Mouse (Mus musculus) 416B (cell line): Measurements from ENCODE around the gene Iars2.

Source experiments
- DNase-seq: peaks from one replicate; pipeline ENCODE4 v3.0.0; 2011; ENCODE audit warnings: low read depth

Gene Iars2

GRCm38 (mm10) chr1:185328721-185329610 is at the start of gene Iars2:
Gene Iars2, minus strand, starts transcription at chr1:185329396.
- peak; percentile 89 for DNase-seq

DNA sequence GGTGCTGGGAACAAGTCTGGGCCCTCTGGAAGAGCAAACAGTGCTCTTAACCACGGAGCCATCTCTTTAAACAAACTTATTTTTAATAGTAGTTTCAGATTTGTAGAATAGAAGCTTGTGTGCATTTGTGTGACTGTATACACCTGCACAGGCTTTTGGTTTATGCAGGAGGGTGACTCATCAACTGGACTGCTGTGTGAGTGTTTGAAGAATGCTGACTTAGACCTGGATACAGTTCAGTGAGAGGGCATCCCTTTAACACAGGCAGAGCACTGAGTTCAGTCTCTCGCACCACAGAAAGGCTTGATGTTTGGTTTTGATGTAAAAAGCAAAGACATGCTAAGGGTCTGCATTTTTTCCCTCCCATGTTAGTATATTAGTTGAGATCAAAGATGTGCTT is 48.2 kb upstream of the Iars2 start:
- DNase-seq, result no peak

DNA sequence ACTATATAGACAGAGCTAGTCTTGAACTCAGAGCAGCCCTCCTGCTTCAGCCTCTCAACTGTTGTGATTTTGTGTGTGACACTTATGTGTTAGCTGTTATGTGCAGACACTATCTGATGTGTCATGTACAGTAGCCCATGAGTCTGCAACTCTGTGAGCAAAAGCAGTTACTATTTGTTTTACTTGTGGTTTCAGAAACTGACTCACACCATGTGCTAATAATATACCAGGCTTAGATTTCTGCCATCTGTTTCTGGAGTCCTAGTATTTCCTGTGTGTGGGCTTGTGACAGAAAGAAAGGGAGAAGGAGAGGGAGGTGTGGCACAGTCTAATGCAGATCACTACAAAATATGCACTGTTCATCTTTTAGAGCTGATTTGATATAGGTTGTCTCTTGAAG is 47.2 kb upstream of the Iars2 start:
- peak; percentile 94 for DNase-seq

DNA sequence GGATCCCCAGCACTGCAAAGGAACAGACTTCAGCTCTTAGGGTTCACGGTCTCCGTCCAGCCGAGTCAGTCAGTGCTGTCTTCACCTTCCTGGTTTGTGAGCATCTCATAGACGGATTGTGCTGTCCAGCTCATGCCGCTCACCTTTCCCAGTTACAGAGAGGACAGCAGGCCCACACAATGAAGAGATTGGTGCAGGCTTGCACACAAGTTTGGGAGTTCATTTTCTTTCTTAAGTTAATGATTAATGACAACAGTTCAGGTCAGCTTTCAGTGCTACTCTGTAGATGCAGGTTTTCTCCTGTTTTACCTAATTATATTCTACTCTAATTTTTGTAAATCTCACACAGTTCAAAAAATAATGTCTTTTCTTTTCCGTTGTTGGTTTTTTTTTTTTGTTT is 40.8 kb upstream of the Iars2 start:
- no peak for DNase-seq

- DNase-seq, result no peak
Observed at GRCm38 (mm10) chr1:185367383-185367782, 38.2 kb upstream of the Iars2 start.

DNA sequence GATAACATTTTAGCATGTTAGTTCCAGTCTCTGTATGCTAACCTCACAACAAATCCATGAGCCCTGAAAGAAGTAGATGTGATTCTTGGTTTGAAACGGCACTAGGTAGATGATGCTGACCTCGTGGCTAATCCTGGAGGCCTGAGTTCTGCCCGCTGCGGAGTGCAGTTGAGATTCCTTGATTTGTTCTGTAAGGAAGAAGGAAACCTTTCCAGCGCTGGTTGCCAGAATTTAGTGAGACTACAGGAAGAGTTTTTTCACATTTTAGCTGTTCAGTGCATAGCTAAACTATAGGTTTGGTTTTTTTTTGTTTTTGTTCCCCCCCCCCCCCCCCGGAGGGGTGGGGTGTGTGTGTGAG is 35.0 kb upstream of the Iars2 start:
- no peak for DNase-seq

- peak; percentile 88 for DNase-seq
Observed at GRCm38 (mm10) chr1:185363526-185364182, 34.5 kb upstream of the Iars2 start.

- peak; percentile 99 for DNase-seq
Observed at GRCm38 (mm10) chr1:185362677-185363520, 33.7 kb upstream of the Iars2 start, which contains the start of gene Eprs. Gene Eprs, plus strand, starts transcription at chr1:185363044.

DNA sequence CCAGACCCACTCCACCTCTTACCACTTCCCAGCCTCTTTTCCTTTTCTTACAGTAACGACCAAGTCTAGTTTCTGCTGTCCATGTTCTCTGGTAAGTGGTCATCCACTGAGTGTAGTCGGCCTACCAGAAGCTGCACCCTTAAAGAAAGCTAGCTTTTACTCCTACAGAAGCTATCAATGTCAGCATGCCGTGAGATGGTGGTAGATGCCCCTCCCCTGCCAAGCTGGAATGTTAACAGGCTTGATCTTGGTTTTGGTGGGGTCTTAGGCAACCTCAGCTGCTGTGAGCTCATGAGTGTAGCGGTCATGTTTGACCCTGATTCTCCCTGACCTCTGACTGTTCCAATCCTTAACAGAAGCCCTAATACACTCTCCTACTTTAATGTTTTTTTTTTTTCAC is 29.0 kb upstream of the Iars2 start:
- no peak for DNase-seq

DNA sequence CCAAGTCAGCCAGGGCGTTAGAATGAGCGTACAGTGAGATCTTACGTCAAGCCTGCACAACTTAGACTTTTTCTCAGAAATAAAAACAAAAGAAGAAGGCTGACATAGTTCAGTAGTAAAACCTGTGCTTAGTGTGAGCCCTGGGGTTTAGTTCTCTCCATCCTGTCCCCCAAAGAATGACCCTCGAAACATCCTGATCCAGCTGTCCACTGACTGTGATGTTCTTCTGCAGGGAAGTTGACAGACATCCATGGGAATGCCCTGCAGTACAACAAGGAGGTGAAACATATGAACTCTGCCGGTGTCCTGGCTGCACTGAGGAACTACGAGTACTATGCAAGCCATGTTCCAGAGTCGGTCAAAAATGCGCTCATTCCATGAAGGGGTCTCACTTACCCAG is 27.1 kb upstream of the Iars2 start:
- DNase-seq, result no peak

GRCm38 (mm10) chr1:185354731-185355130 is 25.5 kb upstream of the Iars2 start:
- no peak for DNase-seq

DNA sequence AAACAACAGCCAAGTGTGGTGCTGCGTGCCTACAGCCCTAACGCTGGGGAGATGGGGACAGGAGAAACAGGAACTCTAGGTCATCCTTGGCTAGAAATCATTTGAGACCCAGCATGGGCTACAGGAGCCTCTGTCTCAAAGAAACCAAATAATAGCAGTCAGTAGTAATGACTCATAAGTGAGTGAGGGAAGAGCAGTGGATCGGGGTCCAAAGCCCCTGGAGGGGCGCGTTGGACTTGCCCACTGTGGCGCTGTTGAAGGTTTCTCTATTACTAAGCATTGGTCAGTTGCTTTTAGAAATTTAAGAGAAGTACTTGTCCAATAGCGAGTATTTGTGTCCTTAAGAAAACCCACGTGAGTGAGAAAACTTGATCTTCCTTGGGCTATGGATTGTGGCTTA is 24.2 kb upstream of the Iars2 start:
- no peak for DNase-seq

DNA sequence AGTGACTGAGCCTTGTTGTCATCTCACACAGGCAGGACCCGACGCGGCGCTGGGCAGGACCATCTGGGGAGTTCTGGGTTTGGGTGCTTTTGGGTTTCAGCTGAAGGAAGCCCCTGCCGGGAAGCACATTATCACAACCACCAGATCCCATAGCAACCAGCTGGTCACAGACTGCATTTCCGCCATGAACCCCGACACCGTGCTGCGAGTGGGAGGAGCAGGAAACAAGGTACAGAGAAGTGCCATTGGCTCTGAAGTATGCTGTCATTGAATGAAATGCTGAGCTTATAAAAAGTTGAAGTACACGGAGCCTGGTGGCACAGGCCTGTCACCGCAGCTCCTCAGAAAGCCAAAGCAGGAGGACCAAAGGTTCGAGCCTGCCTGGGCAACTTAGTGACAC is 23.0 kb upstream of the Iars2 start:
- DNase-seq, result no peak

DNA sequence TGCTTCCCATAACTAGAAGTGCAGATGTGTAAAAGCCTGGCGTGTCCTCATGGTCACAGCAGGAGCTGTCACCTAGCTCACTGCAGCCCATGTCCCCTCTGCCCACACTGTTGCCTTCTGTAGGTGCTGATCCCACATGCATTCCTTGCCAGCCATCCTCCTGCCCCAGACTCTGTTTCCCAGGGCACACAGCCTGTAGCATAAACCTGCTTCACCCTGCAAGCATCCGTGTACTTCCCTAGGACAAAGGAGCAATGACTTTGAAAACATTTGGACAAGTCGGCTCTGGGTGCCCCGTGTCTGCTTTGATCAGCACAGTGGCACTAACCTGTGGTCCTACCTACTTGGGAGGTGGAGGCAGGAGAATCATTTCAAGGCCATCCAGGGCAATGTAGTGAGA is 21.4 kb upstream of the Iars2 start:
- no peak for DNase-seq

DNA sequence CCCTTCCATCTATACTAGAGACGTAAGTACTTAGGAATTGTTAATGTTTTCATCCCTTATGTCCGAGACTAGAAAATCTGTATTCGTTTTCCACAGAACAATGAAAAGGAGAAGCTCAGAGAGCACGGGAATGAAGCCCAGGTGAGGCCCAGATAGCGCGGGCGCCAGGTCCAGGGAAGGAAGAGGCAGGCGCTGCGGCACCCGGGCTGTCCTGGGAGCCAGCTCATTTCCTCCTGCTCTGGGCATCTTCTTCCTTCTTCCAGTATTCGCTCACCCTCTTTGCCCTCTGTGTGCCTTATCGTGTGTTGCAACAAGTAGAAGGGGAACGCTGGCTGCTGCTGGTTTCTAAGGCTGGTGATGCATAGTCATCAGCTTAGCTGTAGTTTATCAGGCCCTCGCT is 20.5 kb upstream of the Iars2 start:
- DNase-seq, result no peak

DNA sequence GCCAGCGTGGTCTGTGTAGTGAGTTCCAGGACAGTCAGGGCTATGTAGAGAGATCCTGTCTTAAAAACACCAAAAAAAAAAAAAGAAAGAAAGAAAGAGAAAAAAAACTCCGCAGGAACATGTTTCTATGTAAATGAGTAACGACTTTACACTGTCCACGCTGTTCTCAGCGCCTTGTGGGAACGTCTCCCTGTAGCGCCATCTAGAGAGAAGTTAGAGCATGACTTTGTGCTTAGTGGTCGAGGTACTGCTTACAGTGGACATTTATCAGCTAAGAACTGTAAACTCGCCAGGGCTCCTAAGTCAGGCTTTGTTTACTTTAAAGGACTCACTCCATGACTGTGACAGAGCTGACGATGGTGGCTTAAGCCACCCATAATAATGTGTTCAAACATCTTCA is 17.0 kb upstream of the Iars2 start:
- DNase-seq, result peak; percentile 52

- peak; percentile 14 for DNase-seq
Observed at GRCm38 (mm10) chr1:185343422-185343821, 14.2 kb upstream of the Iars2 start.

DNA sequence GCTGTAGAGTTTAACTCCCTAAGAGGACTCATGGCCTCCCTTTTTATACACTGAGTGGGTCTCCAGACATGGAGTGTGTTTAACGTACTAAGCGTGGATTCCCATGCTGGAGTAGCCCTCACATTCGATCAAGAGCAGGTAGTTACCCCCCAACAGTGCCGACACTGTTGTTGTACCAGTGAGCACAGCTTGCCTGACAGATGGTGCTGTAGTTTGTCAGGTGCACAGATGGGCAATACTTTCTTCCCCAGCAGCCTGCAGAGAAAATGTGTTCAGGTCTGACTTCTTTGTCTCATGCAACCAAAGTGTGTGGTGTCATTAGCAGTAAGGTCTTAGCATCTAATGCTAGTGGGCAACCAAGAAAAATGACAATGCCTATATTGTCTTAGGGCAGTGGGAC is 13.2 kb upstream of the Iars2 start:
- no peak for DNase-seq

DNA sequence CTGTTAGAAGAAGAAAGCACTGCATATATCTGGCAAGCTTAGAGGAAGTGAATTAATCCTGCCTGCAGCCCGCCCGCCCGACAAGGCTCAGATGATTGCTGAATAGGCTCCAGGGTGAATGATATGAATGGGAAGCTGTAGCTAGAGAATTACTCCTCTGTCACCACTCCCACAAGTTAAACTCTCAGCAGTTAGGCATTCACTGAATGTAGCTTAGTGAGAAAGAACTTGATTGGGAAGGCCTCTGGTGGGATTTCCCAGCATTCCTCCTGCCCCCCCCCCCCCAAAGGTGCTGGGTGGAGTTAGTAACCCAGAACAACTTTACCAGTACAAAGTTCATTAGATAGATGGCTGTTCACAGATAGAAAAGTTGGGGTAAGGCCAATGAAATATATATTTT is 7.3 kb upstream of the Iars2 start:
- no peak for DNase-seq

- no peak for DNase-seq
Observed at GRCm38 (mm10) chr1:185335231-185335765, 6.1 kb upstream of the Iars2 start.

GRCm38 (mm10) chr1:185334136-185334535 is 4.9 kb upstream of the Iars2 start:
- DNase-seq, result no peak

DNA sequence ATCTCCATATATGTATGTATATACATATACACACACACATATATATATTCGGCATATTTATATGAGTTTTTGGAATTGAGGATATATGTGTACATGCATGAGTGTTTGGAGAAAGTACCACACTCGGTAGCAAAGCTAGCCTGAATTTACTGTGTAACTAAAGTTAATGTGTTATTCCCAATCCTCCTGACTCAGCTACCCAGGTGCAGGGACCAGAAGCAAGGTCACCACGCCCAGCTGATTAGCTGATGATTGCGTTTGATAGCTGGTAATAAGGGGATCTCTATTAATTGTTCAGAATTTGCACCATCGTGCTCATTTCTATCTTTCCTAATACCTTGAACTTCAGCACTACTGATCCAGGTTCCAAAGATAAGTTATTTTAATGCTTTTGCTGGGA is 4.5 kb upstream of the Iars2 start:
- DNase-seq, result no peak
